Mouse (Mus musculus): ENCODE data around the gene Ddhd1. TPM values are rescaled to one million over a fixed set of nuclear protein-coding genes. Genes with fewer than 3 reads are reported as not detected.
A peak's percentile ranks its signal among the peaks of the same experiment; 100 is the strongest.

Gene Ddhd1
- 10 to 100 TPM; 17.7 to 19.8 TPM for total RNA-seq (2021)

GRCm38 (mm10) chr14:45657641-45658611, at the start of gene Ddhd1:
Ddhd1 (minus strand) TSS chr14:45658143.
- DNase-seq = peak; percentile 88

- peak; percentile 8 for DNase-seq
Measured at GRCm38 (mm10) chr14:45707176-45707910, 49.4 kb upstream of the Ddhd1 start.

GRCm38 (mm10) chr14:45700031-45700572, 42.2 kb upstream of the Ddhd1 start:
- peak; percentile 22 for DNase-seq

GRCm38 (mm10) chr14:45698867-45699266, 40.9 kb upstream of the Ddhd1 start:
- no peak for DNase-seq

- no peak for DNase-seq
Measured at GRCm38 (mm10) chr14:45696098-45696497, 38.2 kb upstream of the Ddhd1 start.

GRCm38 (mm10) chr14:45693891-45694290, 35.9 kb upstream of the Ddhd1 start:
- no peak for DNase-seq

- DNase-seq = peak; percentile 64
Measured at GRCm38 (mm10) chr14:45690520-45691246, 32.7 kb upstream of the Ddhd1 start.

GRCm38 (mm10) chr14:45685313-45685712, 27.4 kb upstream of the Ddhd1 start:
- no peak for DNase-seq

- DNase-seq = no peak
Measured at GRCm38 (mm10) chr14:45676722-45677121, 18.8 kb upstream of the Ddhd1 start.

GRCm38 (mm10) chr14:45668325-45668724, 10.4 kb upstream of the Ddhd1 start:
- peak; percentile 28 for DNase-seq

- no peak for DNase-seq
Measured at GRCm38 (mm10) chr14:45667231-45667630, 9.3 kb upstream of the Ddhd1 start.

- DNase-seq = no peak
Measured at GRCm38 (mm10) chr14:45661575-45661974, 3.6 kb upstream of the Ddhd1 start.

GRCm38 (mm10) chr14:45660315-45660714, 2.4 kb upstream of the Ddhd1 start:
- DNase-seq = no peak

GRCm38 (mm10) chr14:45656831-45657640, 907 bp downstream of the Ddhd1 start:
- DNase-seq = peak; percentile 53

GRCm38 (mm10) chr14:45654876-45655416, 3.0 kb downstream of the Ddhd1 start:
- no peak for DNase-seq

GRCm38 (mm10) chr14:45653756-45654155, 4.2 kb downstream of the Ddhd1 start:
- no peak for DNase-seq

- DNase-seq = no peak
Measured at GRCm38 (mm10) chr14:45648999-45649818, 8.7 kb downstream of the Ddhd1 start.

- DNase-seq = no peak
Measured at GRCm38 (mm10) chr14:45648144-45648543, 9.8 kb downstream of the Ddhd1 start.

- no peak for DNase-seq
Measured at GRCm38 (mm10) chr14:45647632-45648031, 10.3 kb downstream of the Ddhd1 start.

- DNase-seq = no peak
Measured at GRCm38 (mm10) chr14:45647175-45647574, 10.8 kb downstream of the Ddhd1 start.

Measured in heart, postnatal 4 days (tissue).